Mouse (Mus musculus) gonadal fat pad, adult 2 months (tissue): ENCODE results near the gene Zfyve9. TPM values are rescaled to one million over a fixed set of nuclear protein-coding genes. Genes with fewer than 3 reads are reported as not detected.

ENCODE experiments used
- DNase-seq: peaks from one replicate; pipeline ENCODE4 v3.0.0-alpha.2; 2012; ENCODE audit warnings: low read depth
- polyA plus RNA-seq: library from polyadenylated mRNA; depleted of rRNA; stranded (reverse); fragments of >200 nt; gene quantifications from 2 replicates; pipeline ENCODE4 v1.2.3, GENCODE M21; 2012; rRNA removed

Zfyve9 gene
- polyA plus RNA-seq, 1 experiment = 3.9 TPM

DNA sequence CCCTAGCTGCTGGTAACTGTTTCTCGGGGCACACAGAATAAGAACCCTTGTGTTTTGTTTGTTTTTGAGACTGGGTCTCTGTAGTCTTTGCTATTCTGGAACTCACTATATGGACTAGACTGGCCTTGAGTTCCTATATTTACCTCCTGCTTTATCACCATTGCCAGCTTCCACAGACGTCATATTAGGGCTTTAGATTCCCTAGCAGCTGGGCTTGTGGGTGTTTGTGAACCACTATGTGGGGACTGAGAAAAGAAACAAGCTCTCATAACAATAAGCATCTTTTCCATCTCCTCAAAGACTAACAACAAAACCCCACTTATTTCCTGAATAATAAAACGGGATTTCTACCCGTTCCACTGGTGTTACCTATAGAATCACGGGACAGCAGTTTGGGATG lies 169.7 kb downstream of the Zfyve9 start:
- no peak for DNase-seq

DNA sequence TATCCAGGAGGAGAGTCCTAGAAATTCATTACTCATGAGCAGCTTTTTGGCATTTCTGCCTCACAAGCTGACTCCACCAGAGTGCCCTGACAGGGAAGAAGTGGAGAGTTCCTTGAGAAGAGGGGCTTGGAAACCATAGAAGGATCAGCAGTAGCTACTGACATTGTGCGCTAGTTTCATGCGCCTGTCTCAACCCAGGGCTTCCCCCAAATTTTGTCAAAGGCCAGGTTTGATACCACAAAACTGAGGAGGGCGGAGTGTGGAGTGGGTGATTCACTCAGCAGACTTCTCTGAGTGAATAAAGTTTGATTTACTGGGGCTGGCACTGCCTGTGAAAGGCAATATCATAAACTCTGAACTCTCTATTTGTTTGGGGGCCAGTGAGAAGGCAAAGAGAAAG lies 171.9 kb downstream of the Zfyve9 start:
- no peak for DNase-seq

DNA sequence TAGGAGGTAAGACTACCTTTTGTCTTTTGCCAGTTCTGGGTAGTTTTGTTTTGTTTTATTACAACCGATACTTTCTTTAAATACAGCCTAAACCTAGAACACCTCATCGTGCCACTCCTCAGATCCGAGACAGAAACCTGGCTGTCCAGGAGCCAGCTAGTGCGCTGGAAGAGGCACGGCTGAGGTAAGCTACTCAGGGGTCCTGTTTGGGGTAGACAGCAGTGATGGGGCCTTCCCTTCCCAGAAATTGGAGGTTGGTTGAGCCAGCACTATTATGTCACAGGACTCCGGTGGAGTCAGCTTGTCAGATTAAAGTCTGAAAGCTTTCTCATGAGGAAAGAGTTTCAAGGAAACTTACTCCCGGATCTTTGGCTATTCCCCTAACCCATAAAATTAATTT lies 178.7 kb downstream of the Zfyve9 start:
- DNase-seq = no peak

DNA sequence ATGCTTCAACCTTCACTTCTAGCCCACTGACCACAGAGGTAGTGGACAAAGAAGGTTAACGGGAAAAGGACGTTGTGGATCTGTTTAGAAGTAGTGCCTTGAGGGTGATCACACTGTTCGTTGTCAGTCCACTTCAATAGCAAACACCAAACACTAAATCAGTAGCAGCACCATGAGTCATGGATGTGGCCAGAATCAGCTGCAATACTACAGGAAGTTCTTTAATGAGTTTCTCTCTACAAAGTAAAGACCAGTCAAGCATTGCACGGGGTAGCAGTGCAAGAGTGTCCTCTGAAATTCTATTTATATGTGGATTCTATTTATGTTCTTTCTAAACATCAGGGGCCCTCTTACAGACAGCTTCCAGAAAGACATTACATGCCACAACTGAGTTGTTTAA lies 182.3 kb downstream of the Zfyve9 start:
- no peak for DNase-seq

DNA sequence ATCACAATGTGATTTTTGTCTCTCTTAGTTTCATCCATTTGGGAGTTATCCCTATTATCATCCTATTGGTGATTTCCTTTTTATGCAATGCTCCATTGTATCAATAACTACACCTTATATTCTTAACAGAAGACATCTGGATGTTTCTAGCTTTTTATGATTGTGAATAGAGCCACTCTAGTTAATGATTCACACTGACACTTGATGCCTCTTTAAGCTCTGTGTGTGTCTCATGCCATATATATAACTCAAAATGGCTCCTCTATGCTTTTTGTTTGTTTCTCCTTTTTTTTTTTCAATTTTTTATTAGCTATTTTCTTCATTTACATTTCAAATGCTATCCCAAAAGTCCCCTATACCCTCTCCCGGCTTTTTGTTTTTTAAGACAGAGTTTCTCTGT lies 184.8 kb downstream of the Zfyve9 start:
- no peak for DNase-seq

DNA sequence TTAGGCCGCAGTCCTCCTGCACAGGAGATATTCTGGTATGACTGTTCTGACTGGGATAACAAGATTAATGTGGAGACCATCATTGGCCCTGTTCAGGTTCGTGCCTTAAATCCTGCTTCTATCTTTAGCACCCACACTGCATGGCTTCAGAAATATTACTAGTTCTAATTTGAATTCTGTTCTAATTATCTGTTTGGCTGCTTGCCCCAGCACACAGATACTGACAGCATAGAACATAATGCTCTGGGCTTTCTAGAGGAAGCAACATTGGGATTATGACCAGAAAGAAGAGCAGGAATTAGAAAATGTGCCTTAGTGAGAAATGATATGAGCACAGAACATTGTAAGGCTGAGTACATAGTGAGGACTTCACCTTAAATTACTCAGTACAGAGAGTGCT lies 187.2 kb downstream of the Zfyve9 start:
- no peak for DNase-seq

Other genes starting within 250 kb of the Zfyve9 start
- 7.5 and 8.7 TPM in 2 replicates for gene Prpf38a, start 201.5 kb downstream of the Zfyve9 start, polyA plus RNA-seq
- gene Orc1, start 201.4 kb downstream of the Zfyve9 start, polyA plus RNA-seq = 0.22 and 0.36 TPM in 2 replicates
- gene Cc2d1b, start 160.9 kb downstream of the Zfyve9 start, polyA plus RNA-seq = 34.8 and 41.4 TPM in 2 replicates
- 0.13 TPM in 1 of 2 replicates, not detected in the other for gene 3110021N24Rik, start 61.1 kb downstream of the Zfyve9 start, polyA plus RNA-seq
- gene Btf3l4, start 52.8 kb upstream of the Zfyve9 start, polyA plus RNA-seq = 16.4 and 18.5 TPM in 2 replicates
- gene Txndc12, start 53.8 kb upstream of the Zfyve9 start, polyA plus RNA-seq = 20.5 and 24.2 TPM in 2 replicates
- 26.0 and 27.1 TPM in 2 replicates for gene Kti12, start 67.0 kb upstream of the Zfyve9 start, polyA plus RNA-seq
- gene A730015C16Rik, start 67.8 kb upstream of the Zfyve9 start, polyA plus RNA-seq = 0.39 TPM in 1 of 2 replicates, not detected in the other
- 4.7 and 7.3 TPM in 2 replicates for gene Rab3b, start 98.3 kb upstream of the Zfyve9 start, polyA plus RNA-seq
- gene Nrd1, start 219.9 kb upstream of the Zfyve9 start, polyA plus RNA-seq = 44.3 and 58.1 TPM in 2 replicates